ENCODE assay signal across 30 mouse cellular contexts in genomic region chr7:113694466-113694865, GRCm38 (mm10).
A peak's percentile ranks its signal among the peaks of the same experiment; 100 is the strongest.
DNase-seq lines count a peak whose midpoint lies in the region; ATAC-seq and TF ChIP-seq lines count a peak whose summit lies in the region.
"Had no signal": no experiment of that assay in that cellular context is flagged by ENCODE, and none has a peak within 500 bp of the region (broad histone marks: within the 10 kb centered on the region; RNA-seq: fewer than 3 reads in every experiment).

No protein-coding gene starts in this region.

- H3K4me2 ChIP-seq in midbrain, embryonic 13.5 days (replicated peaks), result no peak overlapping the region
- H3K4me2 ChIP-seq in midbrain, postnatal 0 days (ENCODE audit: low read depth, low read length, poor library complexity, severe bottlenecking), result no peak overlapping the region
- no peak overlapping the region for H3K4me2 ChIP-seq in embryonic facial prominence, embryonic 14.5 days (ENCODE audit: low read depth, low read length)
- no peak overlapping the region for H3K4me2 ChIP-seq in midbrain, embryonic 16.5 days (ENCODE audit: low read length)
- no peak overlapping the region for H3K4me2 ChIP-seq in heart, embryonic 12.5 days
- H3K4me2 ChIP-seq: embryonic facial prominence, embryonic 15.5 days; forebrain, embryonic 13.5 days; hindbrain, embryonic 12.5 days; limb, embryonic 15.5 days; liver, embryonic 13.5 days had no signal

- H3K27ac ChIP-seq in midbrain, embryonic 13.5 days, result 0 out of 2 replicates have a peak overlapping the region, but pooled peaks have one; percentile 14
- H3K27ac ChIP-seq in midbrain, postnatal 0 days (ENCODE audit: low read depth, low read length), result no peak overlapping the region
- 0 out of 2 replicates have a peak overlapping the region, but pooled peaks have one; percentile 6 for H3K27ac ChIP-seq in embryonic facial prominence, embryonic 14.5 days (replicated peaks; ENCODE audit: low read depth, low read length)
- H3K27ac ChIP-seq in midbrain, embryonic 16.5 days (ENCODE audit: low read length), result no peak overlapping the region
- no peak overlapping the region for H3K27ac ChIP-seq in heart, embryonic 12.5 days (ENCODE audit: poor library complexity, severe bottlenecking)
- H3K27ac ChIP-seq: embryonic facial prominence, embryonic 15.5 days; forebrain, embryonic 13.5 days; hindbrain, embryonic 12.5 days; kidney, postnatal 0 days; limb, embryonic 10.5 days; limb, embryonic 15.5 days; liver, embryonic 13.5 days had no signal

- H3K27me3 ChIP-seq in midbrain, embryonic 13.5 days, result no peaks in the 10 kb centered on the region
- H3K27me3 ChIP-seq in midbrain, postnatal 0 days (ENCODE audit: insufficient read depth, low read length), result no peaks in the 10 kb centered on the region
- no peaks in the 10 kb centered on the region for H3K27me3 ChIP-seq in embryonic facial prominence, embryonic 14.5 days (replicated peaks; ENCODE audit: control insufficient read depth, insufficient read depth, low read length)
- no peaks in the 10 kb centered on the region for H3K27me3 ChIP-seq in midbrain, embryonic 16.5 days (ENCODE audit: control insufficient read depth, insufficient read depth, low read depth, low read length)
- no peaks in the 10 kb centered on the region for H3K27me3 ChIP-seq in heart, embryonic 12.5 days (replicated peaks)
- H3K27me3 ChIP-seq: embryonic facial prominence, embryonic 15.5 days; forebrain, embryonic 13.5 days; hindbrain, embryonic 12.5 days; limb, embryonic 15.5 days; liver, embryonic 13.5 days had no signal

- no peaks in the 10 kb centered on the region for H3K36me3 ChIP-seq in midbrain, embryonic 13.5 days
- H3K36me3 ChIP-seq in midbrain, postnatal 0 days (ENCODE audit: insufficient read depth, low read length), result no peaks in the 10 kb centered on the region
- H3K36me3 ChIP-seq in embryonic facial prominence, embryonic 14.5 days (ENCODE audit: control insufficient read depth, insufficient read depth, low read length), result no peaks in the 10 kb centered on the region
- H3K36me3 ChIP-seq in midbrain, embryonic 16.5 days (ENCODE audit: control insufficient read depth, insufficient read depth, low read length), result no peaks in the 10 kb centered on the region
- H3K36me3 ChIP-seq in heart, embryonic 12.5 days, result no peaks in the 10 kb centered on the region
- H3K36me3 ChIP-seq: embryonic facial prominence, embryonic 15.5 days; G1E; hindbrain, embryonic 12.5 days; limb, embryonic 10.5 days; limb, embryonic 15.5 days; liver, embryonic 13.5 days had no signal

- H3K4me3 ChIP-seq in midbrain, embryonic 13.5 days (replicated peaks), result no peak overlapping the region
- H3K4me3 ChIP-seq in midbrain, postnatal 0 days (ENCODE audit: low read depth, low read length), result no peak overlapping the region
- H3K4me3 ChIP-seq in embryonic facial prominence, embryonic 14.5 days (ENCODE audit: low read depth, low read length), result no peak overlapping the region
- no peak overlapping the region for H3K4me3 ChIP-seq in midbrain, embryonic 16.5 days (ENCODE audit: low read depth, low read length)
- no peak overlapping the region for H3K4me3 ChIP-seq in heart, embryonic 12.5 days
- H3K4me3 ChIP-seq: embryonic facial prominence, embryonic 15.5 days; forebrain, embryonic 13.5 days; hindbrain, embryonic 12.5 days; limb, embryonic 10.5 days; limb, embryonic 15.5 days; liver, embryonic 13.5 days had no signal

- no peak for ATAC-seq in midbrain, embryonic 13.5 days
- no peak for ATAC-seq in midbrain, postnatal 0 days (ENCODE audit: low FRiP score)
- ATAC-seq in embryonic facial prominence, embryonic 14.5 days (ENCODE audit: low read depth), result no peak
- no peak for ATAC-seq in midbrain, embryonic 16.5 days
- ATAC-seq in heart, embryonic 12.5 days (ENCODE audit: insufficient number of reproducible peaks, low FRiP score), result no peak
- ATAC-seq: forebrain, embryonic 13.5 days; inflammation-experienced regulatory T-cells, adult 6 months; lung, postnatal 0 days had no signal

- peaks cover 15% of the 10 kb centered on the region for H3K4me1 ChIP-seq in midbrain, embryonic 13.5 days (replicated peaks)
- no peaks in the 10 kb centered on the region for H3K4me1 ChIP-seq in midbrain, postnatal 0 days (ENCODE audit: insufficient read depth, low read length)
- peaks cover 14% of the 10 kb centered on the region for H3K4me1 ChIP-seq in embryonic facial prominence, embryonic 14.5 days (ENCODE audit: control insufficient read depth, insufficient read depth, low read length)
- H3K4me1 ChIP-seq in midbrain, embryonic 16.5 days (ENCODE audit: control insufficient read depth, insufficient read depth, low read length), result peaks cover 5% of the 10 kb centered on the region; the same call in 1 of the 2 replicates
- H3K4me1 ChIP-seq in heart, embryonic 12.5 days (replicated peaks), result peaks cover 20% of the 10 kb centered on the region
- H3K4me1 ChIP-seq: liver, embryonic 13.5 days had no signal

- DNase-seq in embryo, embryonic 10.5 days (ENCODE audit: low spot score), result peak; percentile 30
- no peak for DNase-seq in embryo, embryonic 9.5 days (ENCODE audit: extremely low spot score)
- DNase-seq in midbrain, postnatal 0 days (ENCODE audit: low spot score), result no peak
- peak; percentile 48 for DNase-seq in embryonic facial prominence, embryonic 14.5 days (ENCODE audit: low spot score)
- DNase-seq in adrenal gland, postnatal 14 days, result no peak
- DNase-seq: adrenal gland, adult 8-10 months; cerebellum, adult 8-10 months; cerebellum, postnatal 25 days; gastrocnemius, postnatal 25 days; heart, postnatal 14 days; kidney, adult 11 months; kidney, postnatal 4 days; liver, embryonic 13.5 days; lung, adult 18-20 months; lung, postnatal 4 days; right cerebral cortex, adult 18-20 months; spleen, adult 18-20 months; thymus, postnatal 14 days had no signal

- WGBS in midbrain, embryonic 13.5 days, result 56% methylated on average over 5 of the region's 5 CpGs
- whole genome bisulfite sequencing in midbrain, postnatal 0 days, result 44% methylated on average over 5 of the region's 5 CpGs
- WGBS in embryonic facial prominence, embryonic 14.5 days, result 23% methylated on average over 5 of the region's 5 CpGs
- 50% methylated on average over 5 of the region's 5 CpGs for WGBS in midbrain, embryonic 16.5 days
- 69% methylated on average over 5 of the region's 5 CpGs for WGBS in heart, embryonic 12.5 days

- H3K9ac ChIP-seq in midbrain, embryonic 13.5 days (replicated peaks), result no peak overlapping the region; the same call in 1 of the 2 replicates
- H3K9ac ChIP-seq in midbrain, postnatal 0 days (replicated peaks; ENCODE audit: low read length, poor library complexity, severe bottlenecking), result no peak overlapping the region
- no peak overlapping the region for H3K9ac ChIP-seq in embryonic facial prominence, embryonic 14.5 days (ENCODE audit: low read depth, low read length)
- peak overlapping the region; percentile 5; the same call in 1 of the 2 replicates for H3K9ac ChIP-seq in midbrain, embryonic 16.5 days (ENCODE audit: low read depth, low read length)
- no peak overlapping the region for H3K9ac ChIP-seq in heart, embryonic 12.5 days
- H3K9ac ChIP-seq: embryonic facial prominence, embryonic 15.5 days; forebrain, embryonic 13.5 days; hindbrain, embryonic 12.5 days; limb, embryonic 15.5 days; liver, embryonic 13.5 days had no signal

- no peaks in the 10 kb centered on the region for H3K9me3 ChIP-seq in midbrain, embryonic 13.5 days
- H3K9me3 ChIP-seq in midbrain, postnatal 0 days (ENCODE audit: low read length), result no peaks in the 10 kb centered on the region
- H3K9me3 ChIP-seq in embryonic facial prominence, embryonic 14.5 days (ENCODE audit: control insufficient read depth, low read length), result no peaks in the 10 kb centered on the region
- H3K9me3 ChIP-seq in midbrain, embryonic 16.5 days (replicated peaks; ENCODE audit: control insufficient read depth, low read length, poor library complexity, severe bottlenecking), result no peaks in the 10 kb centered on the region
- H3K9me3 ChIP-seq in heart, embryonic 12.5 days (replicated peaks), result 0 out of 2 replicates have a peak, but pooled peaks cover 6% of the 10 kb centered on the region
- H3K9me3 ChIP-seq: embryonic facial prominence, embryonic 15.5 days; forebrain, embryonic 13.5 days; G1E; hindbrain, embryonic 12.5 days; limb, embryonic 10.5 days; limb, embryonic 15.5 days; liver, embryonic 13.5 days had no signal

- no peak for TF ChIP-seq CTCF in midbrain, postnatal 0 days (IDR thresholded peaks at IDR 0.05)

Comparison
In these comparisons a context has a peak if more than half of its experiments do, and no peak if none do; other contexts are left out.
1. DNase-seq: peak in embryo, embryonic 10.5 days (single experiment) and embryonic facial prominence, embryonic 14.5 days (single experiment); none in embryo, embryonic 9.5 days (single experiment), midbrain, postnatal 0 days (single experiment) and adrenal gland, postnatal 14 days (single experiment).
2. H3K27ac ChIP-seq: peak in midbrain, embryonic 13.5 days (single experiment) and embryonic facial prominence, embryonic 14.5 days (single experiment); none in midbrain, postnatal 0 days (single experiment), midbrain, embryonic 16.5 days (single experiment) and heart, embryonic 12.5 days (single experiment).